Mouse (Mus musculus): ENCODE results near the gene Adtrp. TPM values are rescaled to one million over a fixed set of nuclear protein-coding genes. Genes with fewer than 3 reads are reported as not detected.

Adtrp gene
- polyA plus RNA-seq, 1 experiment from 2014 or later: not detected

GRCm38 (mm10) chr13:41822091-41822490, 25.4 kb downstream of the Adtrp start:
- Histone ChIP-seq H3K9ac (ENCODE audit: low read length) (no peak overlapping the region), H3K27me3 (ENCODE audit: control insufficient read depth, insufficient read depth, low read length) (no peaks in the 10 kb centered on the region), H3K27ac (ENCODE audit: low read depth, low read length) (no peak overlapping the region), H3K4me2 (no peak overlapping the region), H3K4me1 (ENCODE audit: control insufficient read depth, insufficient read depth, low read length) (no peaks in the 10 kb centered on the region), H3K4me3 (ENCODE audit: low read depth, low read length) (no peak overlapping the region), H3K36me3 (ENCODE audit: control insufficient read depth, insufficient read depth, low read length) (no peaks in the 10 kb centered on the region), H3K9me3 (ENCODE audit: control insufficient read depth, low read length) (no peaks in the 10 kb centered on the region)
- DNase-seq (ENCODE audit: low spot score, missing footprints): no peak
- no peak for ATAC-seq (ENCODE audit: low FRiP score)
- WGBS: 45% methylated on average over 5 of the region's 5 CpGs

GRCm38 (mm10) chr13:41820947-41821346, 26.5 kb downstream of the Adtrp start:
- no peaks in the 10 kb centered on the region for H3K27me3 ChIP-seq (ENCODE audit: control insufficient read depth, insufficient read depth, low read length)
- ATAC-seq (ENCODE audit: low FRiP score): no peak
- H3K4me1 ChIP-seq (ENCODE audit: control insufficient read depth, insufficient read depth, low read length): no peaks in the 10 kb centered on the region
- no peak overlapping the region for H3K4me2 ChIP-seq
- WGBS: 92% methylated on average over 3 of the region's 3 CpGs
- no peaks in the 10 kb centered on the region for H3K9me3 ChIP-seq (ENCODE audit: control insufficient read depth, low read length)
- H3K9ac ChIP-seq (ENCODE audit: low read length): no peak overlapping the region
- H3K4me3 ChIP-seq (ENCODE audit: low read depth, low read length): no peak overlapping the region
- DNase-seq (ENCODE audit: low spot score, missing footprints): no peak
- no peaks in the 10 kb centered on the region for H3K36me3 ChIP-seq (ENCODE audit: control insufficient read depth, insufficient read depth, low read length)
- H3K27ac ChIP-seq (ENCODE audit: low read depth, low read length): no peak overlapping the region

- no peak for DNase-seq (ENCODE audit: low spot score, missing footprints)
- H3K4me1 ChIP-seq (ENCODE audit: control insufficient read depth, insufficient read depth, low read length): no peaks in the 10 kb centered on the region
- no peaks in the 10 kb centered on the region for H3K36me3 ChIP-seq (ENCODE audit: control insufficient read depth, insufficient read depth, low read length)
- H3K27me3 ChIP-seq (ENCODE audit: control insufficient read depth, insufficient read depth, low read length): no peaks in the 10 kb centered on the region
- WGBS: 83% methylated on average over 4 of the region's 4 CpGs
- no peak overlapping the region for H3K9ac ChIP-seq (ENCODE audit: low read length)
- H3K27ac ChIP-seq (ENCODE audit: low read depth, low read length): no peak overlapping the region
- H3K9me3 ChIP-seq (ENCODE audit: control insufficient read depth, low read length): no peaks in the 10 kb centered on the region
- no peak overlapping the region for H3K4me2 ChIP-seq
- no peak for ATAC-seq (ENCODE audit: low FRiP score)
- no peak overlapping the region for H3K4me3 ChIP-seq (ENCODE audit: low read depth, low read length)
Observed at GRCm38 (mm10) chr13:41819918-41820317, 27.6 kb downstream of the Adtrp start.

GRCm38 (mm10) chr13:41819484-41819883, 28.0 kb downstream of the Adtrp start:
- no peak overlapping the region for H3K9ac ChIP-seq (ENCODE audit: low read length)
- no peak overlapping the region for H3K4me2 ChIP-seq
- DNase-seq (ENCODE audit: low spot score, missing footprints) (no peak), ATAC-seq (ENCODE audit: low FRiP score) (no peak)
- H3K9me3 ChIP-seq (ENCODE audit: control insufficient read depth, low read length): no peaks in the 10 kb centered on the region
- no peaks in the 10 kb centered on the region for H3K36me3 ChIP-seq (ENCODE audit: control insufficient read depth, insufficient read depth, low read length)
- no peak overlapping the region for H3K27ac ChIP-seq (ENCODE audit: low read depth, low read length)
- WGBS: 89% methylated on average over 4 of the region's 4 CpGs
- H3K4me3 ChIP-seq (ENCODE audit: low read depth, low read length): no peak overlapping the region
- no peaks in the 10 kb centered on the region for H3K4me1 ChIP-seq (ENCODE audit: control insufficient read depth, insufficient read depth, low read length)
- no peaks in the 10 kb centered on the region for H3K27me3 ChIP-seq (ENCODE audit: control insufficient read depth, insufficient read depth, low read length)

GRCm38 (mm10) chr13:41817583-41817982, 29.9 kb downstream of the Adtrp start:
- H3K27ac ChIP-seq (ENCODE audit: low read depth, low read length): no peak overlapping the region
- ATAC-seq (ENCODE audit: low FRiP score): no peak
- WGBS: 90% methylated on average over 4 of the region's 4 CpGs
- DNase-seq (ENCODE audit: low spot score, missing footprints): no peak
- H3K4me1 ChIP-seq (ENCODE audit: control insufficient read depth, insufficient read depth, low read length): no peaks in the 10 kb centered on the region
- no peak overlapping the region for H3K4me3 ChIP-seq (ENCODE audit: low read depth, low read length)
- H3K36me3 ChIP-seq (ENCODE audit: control insufficient read depth, insufficient read depth, low read length): no peaks in the 10 kb centered on the region
- H3K27me3 ChIP-seq (ENCODE audit: control insufficient read depth, insufficient read depth, low read length): no peaks in the 10 kb centered on the region
- no peak overlapping the region for H3K4me2 ChIP-seq
- H3K9ac ChIP-seq (ENCODE audit: low read length): no peak overlapping the region
- H3K9me3 ChIP-seq (ENCODE audit: control insufficient read depth, low read length): no peaks in the 10 kb centered on the region

- Histone ChIP-seq H3K27me3 (ENCODE audit: control insufficient read depth, insufficient read depth, low read length) (no peaks in the 10 kb centered on the region), H3K4me1 (ENCODE audit: control insufficient read depth, insufficient read depth, low read length) (no peaks in the 10 kb centered on the region), H3K27ac (ENCODE audit: low read depth, low read length) (no peak overlapping the region), H3K4me2 (no peak overlapping the region), H3K4me3 (ENCODE audit: low read depth, low read length) (no peak overlapping the region), H3K36me3 (ENCODE audit: control insufficient read depth, insufficient read depth, low read length) (no peaks in the 10 kb centered on the region), H3K9ac (ENCODE audit: low read length) (no peak overlapping the region), H3K9me3 (ENCODE audit: control insufficient read depth, low read length) (no peaks in the 10 kb centered on the region)
- ATAC-seq (ENCODE audit: low FRiP score) (no peak), DNase-seq (ENCODE audit: low spot score, missing footprints) (no peak)
- WGBS: 86% methylated on average over 4 of the region's 4 CpGs
Observed at GRCm38 (mm10) chr13:41816643-41817042, 30.8 kb downstream of the Adtrp start.

- H3K4me3 ChIP-seq (ENCODE audit: low read depth, low read length): no peak overlapping the region
- no peak for DNase-seq (ENCODE audit: low spot score, missing footprints)
Observed at GRCm38 (mm10) chr13:41810776-41811175, 36.7 kb downstream of the Adtrp start.

GRCm38 (mm10) chr13:41807815-41808214, 39.7 kb downstream of the Adtrp start:
- Histone ChIP-seq H3K4me3 (ENCODE audit: low read depth, low read length) (no peak overlapping the region), H3K4me1 (ENCODE audit: control insufficient read depth, insufficient read depth, low read length) (no peaks in the 10 kb centered on the region), H3K9ac (ENCODE audit: low read length) (no peak overlapping the region), H3K4me2 (no peak overlapping the region), H3K9me3 (ENCODE audit: control insufficient read depth, low read length) (no peaks in the 10 kb centered on the region), H3K27ac (ENCODE audit: low read depth, low read length) (no peak overlapping the region), H3K36me3 (ENCODE audit: control insufficient read depth, insufficient read depth, low read length) (no peaks in the 10 kb centered on the region), H3K27me3 (ENCODE audit: control insufficient read depth, insufficient read depth, low read length) (no peaks in the 10 kb centered on the region)
- DNase-seq (ENCODE audit: low spot score, missing footprints) (no peak), ATAC-seq (ENCODE audit: low FRiP score) (no peak)
- whole genome bisulfite sequencing: 62% methylated on average over 4 of the region's 4 CpGs

More at GRCm38 (mm10) chr13:41810776-41811175, 36.7 kb downstream of the Adtrp start:
- no peak overlapping the region for H3K27ac ChIP-seq (ENCODE audit: low read depth, low read length)
- H3K4me1 ChIP-seq (ENCODE audit: control insufficient read depth, insufficient read depth, low read length): no peaks in the 10 kb centered on the region
- H3K27me3 ChIP-seq (ENCODE audit: control insufficient read depth, insufficient read depth, low read length): no peaks in the 10 kb centered on the region
- no peaks in the 10 kb centered on the region for H3K9me3 ChIP-seq (ENCODE audit: control insufficient read depth, low read length)
- 90% methylated on average over 7 of the region's 7 CpGs for WGBS
- H3K4me2 ChIP-seq: no peak overlapping the region
- H3K9ac ChIP-seq (ENCODE audit: low read length): no peak overlapping the region
- H3K36me3 ChIP-seq (ENCODE audit: control insufficient read depth, insufficient read depth, low read length): no peaks in the 10 kb centered on the region
- ATAC-seq (ENCODE audit: low FRiP score): no peak

- H3K27me3 ChIP-seq (ENCODE audit: control insufficient read depth, insufficient read depth, low read length): no peaks in the 10 kb centered on the region
- H3K4me2 ChIP-seq: no peak overlapping the region
- no peaks in the 10 kb centered on the region for H3K4me1 ChIP-seq (ENCODE audit: control insufficient read depth, insufficient read depth, low read length)
- H3K27ac ChIP-seq (ENCODE audit: low read depth, low read length): no peak overlapping the region
- H3K4me3 ChIP-seq (ENCODE audit: low read depth, low read length): no peak overlapping the region
- H3K9ac ChIP-seq (ENCODE audit: low read length): no peak overlapping the region
- DNase-seq (ENCODE audit: low spot score, missing footprints): no peak
- H3K36me3 ChIP-seq (ENCODE audit: control insufficient read depth, insufficient read depth, low read length): no peaks in the 10 kb centered on the region
- H3K9me3 ChIP-seq (ENCODE audit: control insufficient read depth, low read length): no peaks in the 10 kb centered on the region
- WGBS: 71% methylated on average over 4 of the region's 4 CpGs
- ATAC-seq (ENCODE audit: low FRiP score): no peak
Observed at GRCm38 (mm10) chr13:41807300-41807699, 40.2 kb downstream of the Adtrp start.
